Mouse (Mus musculus): ENCODE measurements at regions not wholly inside any gene's neighbourhood (a gene's known extent, or its start where the extent isn't known, plus 50 kb on each side); places are given as distances from the start of the nearest gene placed in this dataset.

DNA sequence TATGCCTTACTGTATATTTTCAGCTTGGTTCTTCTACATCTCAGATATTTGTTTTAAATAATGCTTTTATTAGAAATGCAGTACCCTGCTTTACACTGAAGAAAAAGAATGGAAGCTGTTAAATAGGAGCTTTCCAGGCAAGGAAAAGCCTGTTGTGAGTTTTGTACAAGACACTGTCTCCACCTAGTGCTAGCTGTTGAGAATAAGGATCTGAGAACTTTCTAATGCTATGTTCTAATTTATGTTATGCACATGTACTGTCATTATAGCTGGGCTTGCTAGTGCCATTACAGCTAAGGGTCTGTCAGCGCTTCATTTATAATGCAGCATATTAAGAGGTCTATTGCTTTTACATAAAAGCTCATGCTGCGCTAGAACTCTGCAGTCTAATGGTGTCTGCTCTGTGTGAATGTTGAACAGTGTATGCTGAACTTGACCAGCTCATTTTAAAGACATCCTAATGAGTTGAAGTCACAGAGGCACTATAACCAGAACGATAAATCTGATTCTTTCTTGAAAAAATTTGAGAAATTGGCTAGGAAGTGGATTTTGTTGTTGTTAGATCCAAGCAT is 315.4 kb upstream of the Dnajc24 start:
- WGBS = 86% methylated on average over 3 of the region's 3 CpGs

DNA sequence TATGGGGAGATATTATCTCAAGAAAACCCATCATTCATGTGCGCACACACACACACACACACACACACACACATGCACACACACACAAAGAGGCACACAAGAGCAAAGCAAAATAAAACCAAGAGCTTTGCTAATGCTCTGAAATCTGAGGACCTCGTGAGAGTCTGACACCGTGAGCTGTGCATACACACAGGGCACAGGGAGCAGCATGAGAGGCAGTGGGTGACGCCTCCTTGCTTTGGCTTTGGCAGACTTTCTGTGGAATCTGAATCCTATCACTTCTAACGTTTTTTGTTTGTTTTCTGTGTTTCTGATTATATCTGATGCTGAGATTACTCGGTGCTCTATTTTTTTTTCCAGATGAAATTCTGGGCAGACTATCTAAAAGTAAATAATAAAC is 343.4 kb upstream of the Dnajc24 start:
- 68% methylated on average over 6 of the region's 6 CpGs for WGBS

More for the DNA sequence above, 315.4 kb upstream of the Dnajc24 start:
- DNase-seq (ENCODE audit: low read depth, low spot score) = no peak

DNA sequence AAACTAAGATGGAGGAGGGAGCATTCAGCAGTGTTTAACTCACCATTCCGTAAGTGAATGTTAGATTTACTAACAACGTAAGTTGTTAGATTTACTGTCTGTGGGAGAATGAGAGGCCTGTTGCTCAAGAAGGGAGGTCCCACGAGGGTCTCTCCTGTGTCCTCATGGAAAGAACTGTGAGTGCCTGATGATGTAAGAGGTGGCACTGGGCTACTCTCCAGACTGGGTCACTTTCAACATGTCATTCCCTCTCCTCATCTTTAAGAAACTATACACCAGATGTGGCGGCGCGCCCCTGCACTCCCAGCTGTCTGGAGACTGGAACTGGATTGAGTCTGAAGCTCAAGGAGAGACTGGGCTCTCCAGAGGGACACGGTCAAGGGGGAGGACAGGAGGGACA is 343.9 kb upstream of the Dnajc24 start:
- no peak for DNase-seq (ENCODE audit: low read depth, low spot score)
- WGBS = 81% methylated on average over 7 of the region's 7 CpGs

More for the DNA sequence above, 343.4 kb upstream of the Dnajc24 start:
- DNase-seq (ENCODE audit: low read depth, low spot score) = no peak

DNA sequence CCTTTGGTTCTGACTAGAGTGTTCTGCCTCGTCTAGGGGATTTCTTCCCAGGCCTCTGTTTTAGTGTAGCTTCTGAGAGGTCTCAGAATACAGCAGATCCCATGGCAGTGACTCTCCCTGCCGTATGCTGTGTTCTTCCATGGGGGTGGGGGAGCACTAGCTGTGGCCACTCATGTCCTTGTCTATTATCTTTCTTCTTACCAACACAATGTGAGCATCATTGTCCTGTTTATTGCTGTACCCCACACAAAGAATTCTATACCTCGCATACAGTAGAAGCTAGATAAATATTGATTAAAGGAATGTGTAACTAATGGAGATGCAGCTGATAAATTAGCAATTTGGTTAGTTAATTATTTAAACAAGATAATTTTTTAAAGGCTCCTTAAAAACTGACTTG is 337.5 kb upstream of the Mpped2 start:
- WGBS = 58% methylated on average over 3 of the region's 3 CpGs
- no peak for DNase-seq (ENCODE audit: low read depth, low spot score)

DNA sequence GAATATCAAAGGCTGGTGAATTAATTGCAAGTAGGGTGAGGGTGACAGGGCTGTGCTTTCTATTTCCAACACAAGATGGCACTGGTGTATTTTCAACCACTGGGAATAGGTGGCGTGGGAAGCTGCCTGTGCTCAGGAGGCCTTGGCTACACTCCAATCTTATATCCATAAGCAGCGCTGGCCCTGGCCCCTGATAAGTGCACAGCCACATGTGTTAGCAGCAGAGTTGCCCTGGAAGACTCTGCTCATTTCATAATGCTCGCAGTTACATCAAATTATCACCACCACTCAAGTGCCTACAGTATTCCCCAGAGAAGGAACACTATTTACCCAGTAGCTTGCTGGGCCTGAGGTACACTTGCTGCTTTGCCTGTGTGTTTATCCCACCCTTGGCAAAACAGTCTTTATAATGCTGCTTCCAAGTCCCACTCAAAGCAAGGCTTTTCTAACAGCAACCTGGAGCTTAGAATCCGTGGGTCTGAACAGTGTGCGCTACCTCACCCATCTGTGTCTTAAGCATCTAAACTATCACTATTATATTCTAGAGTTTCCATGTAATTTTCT is 337.0 kb upstream of the Mpped2 start:
- DNase-seq (ENCODE audit: low read depth, low spot score) = no peak

DNA sequence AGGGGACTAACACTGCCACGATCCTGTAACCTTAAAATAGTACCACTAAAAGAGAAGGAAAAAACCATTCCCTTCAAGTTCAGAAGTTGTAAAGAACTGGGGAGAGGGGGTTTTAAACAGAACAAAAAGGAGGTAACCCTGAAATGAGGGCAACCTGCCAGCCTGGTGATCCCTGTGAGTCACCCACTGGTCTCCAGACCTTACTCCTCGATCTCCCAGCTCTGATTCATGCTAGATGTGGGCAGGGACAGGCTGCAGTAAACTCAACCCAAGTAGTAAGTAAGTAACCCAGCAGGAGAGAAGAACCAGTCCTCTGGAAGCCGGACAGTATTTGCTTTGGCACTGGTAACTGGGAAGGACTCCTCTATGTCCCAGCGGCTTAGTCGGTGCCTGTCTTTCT is 324.4 kb upstream of the Mpped2 start:
- 72% methylated on average over 5 of the region's 5 CpGs for WGBS
- no peak for DNase-seq (ENCODE audit: low read depth, low spot score)

More for the DNA sequence above, 337.0 kb upstream of the Mpped2 start:
- WGBS = 42% methylated on average over 5 of the region's 5 CpGs

DNA sequence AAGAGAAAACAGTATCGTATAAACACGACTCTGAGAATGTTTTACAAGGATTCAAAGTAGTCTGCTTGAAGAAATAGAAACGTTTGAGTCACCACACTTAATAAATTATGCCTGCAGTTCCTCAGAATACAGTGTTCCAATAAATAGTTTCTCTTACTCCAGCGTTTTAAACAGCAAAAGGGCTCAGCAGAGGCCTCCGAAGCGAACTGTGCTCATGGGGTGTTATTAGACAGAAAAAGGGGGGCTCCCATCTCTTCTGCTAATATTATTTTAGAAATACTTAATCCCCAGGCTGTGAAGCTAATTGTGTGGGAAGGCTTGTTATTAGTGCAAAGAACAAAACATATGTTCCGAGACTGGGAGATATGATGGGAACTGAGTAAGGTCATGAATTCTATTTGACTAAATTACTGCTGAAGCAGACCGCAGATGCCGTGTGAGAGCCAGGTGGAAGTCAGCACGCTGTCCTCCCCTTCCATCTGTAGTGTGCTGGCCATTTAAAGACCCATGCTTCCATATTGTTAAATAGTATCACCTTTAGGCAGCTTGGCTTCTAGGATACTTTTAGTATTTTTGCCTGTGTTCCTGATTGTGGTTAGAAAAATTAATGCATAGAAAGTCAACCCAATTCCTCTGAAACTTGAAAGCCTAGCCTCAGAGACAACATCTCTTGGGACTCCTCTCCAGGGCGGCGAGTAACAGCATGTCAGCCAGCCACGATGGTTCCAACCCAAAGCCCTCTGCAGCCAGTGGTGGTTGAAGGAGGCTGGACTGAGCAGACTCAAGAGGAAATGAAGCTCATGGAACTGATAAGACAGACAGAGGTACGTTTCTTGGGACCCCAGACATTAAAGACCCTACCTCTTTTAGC is 309.4 kb upstream of the Mpped2 start:
- WGBS = 64% methylated on average over 14 of the region's 14 CpGs
- DNase-seq (ENCODE audit: low read depth, low spot score) = no peak

DNA sequence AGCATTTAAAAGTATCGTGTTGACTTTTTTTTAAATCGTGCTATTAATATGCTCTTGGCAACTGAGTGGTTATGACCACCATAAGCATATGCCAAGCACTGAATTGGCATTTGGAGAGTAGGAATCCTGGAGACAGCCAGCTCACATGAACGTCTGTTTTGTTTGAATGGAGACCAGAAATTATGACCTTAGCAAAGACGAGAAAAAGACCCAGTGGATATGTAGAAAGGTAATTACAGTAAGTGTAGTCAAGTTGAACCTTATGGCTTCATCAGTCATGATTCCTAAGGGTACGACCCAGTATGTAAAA is 308.8 kb upstream of the Mpped2 start:
- no peak for DNase-seq (ENCODE audit: low read depth, low spot score)

DNA sequence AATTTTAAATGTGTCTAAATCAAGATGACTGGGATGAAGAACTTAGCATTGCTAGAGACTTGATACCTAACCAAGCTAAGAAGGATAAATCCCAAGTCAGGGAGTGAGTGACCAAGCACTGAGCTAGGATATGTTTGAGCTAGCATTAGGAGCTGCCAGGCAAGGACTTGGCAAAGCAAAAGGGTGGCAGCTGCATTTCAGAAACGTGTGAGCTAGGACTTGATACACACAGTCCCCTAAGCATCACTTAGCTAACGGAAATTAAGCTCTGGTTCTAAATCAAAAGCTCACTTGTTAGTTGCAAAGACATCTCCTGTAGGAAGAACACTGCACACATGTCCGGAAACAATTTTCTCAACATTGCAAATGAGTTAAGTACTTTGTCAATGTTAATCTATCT is 308.2 kb upstream of the Mpped2 start:
- no peak for DNase-seq (ENCODE audit: low read depth, low spot score)
- WGBS = 68% methylated on average over 3 of the region's 3 CpGs

More for the DNA sequence above, 308.8 kb upstream of the Mpped2 start:
- 87% methylated on average over 5 of the region's 5 CpGs for WGBS

DNA sequence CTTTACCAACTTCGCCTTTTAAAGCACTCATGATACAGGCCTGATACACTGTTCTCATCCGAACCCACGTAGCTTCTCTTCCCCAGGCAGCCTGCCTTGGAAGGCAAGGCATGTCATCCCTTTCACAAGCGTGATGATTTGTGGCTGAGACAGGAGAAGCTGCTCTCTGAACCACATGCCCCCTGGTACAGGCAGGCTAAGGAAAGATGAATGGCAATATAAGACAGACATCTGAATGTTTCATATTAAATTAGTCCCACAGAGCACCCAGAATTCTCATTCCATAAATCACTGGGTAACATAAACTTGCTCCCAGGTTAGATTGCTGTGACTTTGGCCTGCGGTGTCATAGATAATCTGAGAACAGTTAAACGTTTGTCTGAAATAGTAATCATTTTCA is 280.9 kb upstream of the Mpped2 start:
- 51% methylated on average over 6 of the region's 6 CpGs for WGBS
- DNase-seq (ENCODE audit: low read depth, low spot score) = no peak

DNA sequence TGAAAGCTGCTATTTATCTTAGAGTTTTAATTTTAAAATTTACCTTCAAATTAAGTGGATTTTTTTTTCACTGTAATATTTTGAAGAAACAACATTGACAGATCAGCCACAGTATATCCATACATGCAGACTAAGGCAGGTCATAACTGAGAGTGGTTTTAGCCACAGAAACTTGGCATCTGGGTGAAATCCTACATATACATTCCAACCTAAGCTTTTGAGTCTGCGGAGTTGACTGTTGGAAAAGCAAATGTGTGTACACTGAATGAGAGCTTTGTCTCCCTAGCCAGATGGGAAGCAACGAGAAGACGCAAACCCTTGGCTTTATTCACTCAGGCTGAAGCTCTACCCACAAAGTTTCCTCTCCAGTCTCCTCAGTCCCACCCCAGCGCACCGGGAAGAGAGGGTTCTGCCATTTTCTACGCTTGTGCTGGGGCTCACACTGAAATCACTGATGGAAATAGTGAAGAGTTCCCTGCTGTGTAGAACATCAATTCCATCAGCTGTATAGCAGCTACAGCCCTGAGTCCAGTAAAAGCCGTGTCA is 277.5 kb upstream of the Mpped2 start:
- DNase-seq (ENCODE audit: low read depth, low spot score) = no peak
- WGBS = 81% methylated on average over 7 of the region's 7 CpGs

DNA sequence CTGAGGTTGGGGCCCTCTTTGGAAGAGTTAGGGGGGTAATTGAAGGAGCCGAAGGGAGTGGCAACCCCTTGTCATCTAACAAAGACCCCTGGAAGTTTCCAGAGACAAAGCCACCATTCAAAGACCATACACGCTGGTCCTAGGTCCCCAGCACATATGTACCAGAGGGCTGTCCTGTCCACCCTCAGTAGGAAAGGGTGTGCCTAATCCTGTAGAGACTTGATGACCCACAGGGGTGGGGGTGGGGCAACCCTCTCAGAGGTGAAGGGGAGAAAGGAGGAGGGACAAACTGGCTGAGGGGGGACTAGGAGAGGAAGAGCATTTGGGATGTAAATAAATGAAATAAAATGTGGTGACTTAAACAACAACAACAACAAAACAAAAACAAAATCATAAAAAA is 274.9 kb upstream of the Mpped2 start:
- WGBS = 77% methylated on average over 2 of the region's 2 CpGs
- no peak for DNase-seq (ENCODE audit: low read depth, low spot score)

DNA sequence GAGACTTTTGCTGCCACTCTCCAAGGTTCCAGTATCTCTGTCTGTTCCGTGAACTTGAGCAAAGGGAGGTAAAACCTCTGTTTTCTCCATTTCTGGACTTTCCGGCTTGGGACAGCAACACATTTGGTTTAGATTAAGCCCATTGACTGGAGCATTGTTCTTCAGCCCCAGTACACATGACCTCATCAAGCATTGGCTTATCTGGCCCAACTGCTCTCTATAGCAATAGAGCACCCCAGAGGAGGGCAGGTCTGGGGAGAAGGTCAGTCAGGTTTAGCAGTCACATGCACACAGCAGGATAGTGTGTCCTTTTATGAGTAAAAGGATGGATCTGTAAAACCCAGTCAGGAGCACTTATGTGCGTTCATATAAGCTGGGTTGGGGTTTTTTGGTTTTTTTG is 268.1 kb upstream of the Mpped2 start:
- DNase-seq (ENCODE audit: low read depth, low spot score) = no peak
- WGBS = 79% methylated on average over 3 of the region's 3 CpGs

DNA sequence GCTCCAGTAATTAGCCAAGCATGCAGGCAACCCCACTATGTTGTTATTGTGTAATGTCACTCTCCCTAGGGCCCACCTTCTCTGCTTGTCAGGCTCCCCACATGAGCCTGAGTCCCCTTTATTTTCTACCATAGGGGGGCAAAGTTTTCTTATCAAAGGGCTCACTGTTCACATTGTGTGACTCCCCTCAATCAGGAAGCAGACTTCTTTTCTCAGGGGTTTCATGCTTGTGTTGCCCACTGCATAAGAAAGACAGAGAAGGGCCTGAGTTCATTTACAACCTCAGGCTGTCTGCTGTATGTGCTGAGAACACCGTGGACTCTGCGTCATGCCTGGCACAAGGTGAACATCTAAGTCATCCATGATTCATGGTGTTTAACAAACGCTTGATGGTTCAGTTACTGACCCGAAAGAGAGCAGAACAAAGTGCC is 267.6 kb upstream of the Mpped2 start:
- DNase-seq (ENCODE audit: low read depth, low spot score) = no peak
- WGBS = 68% methylated on average over 4 of the region's 4 CpGs

DNA sequence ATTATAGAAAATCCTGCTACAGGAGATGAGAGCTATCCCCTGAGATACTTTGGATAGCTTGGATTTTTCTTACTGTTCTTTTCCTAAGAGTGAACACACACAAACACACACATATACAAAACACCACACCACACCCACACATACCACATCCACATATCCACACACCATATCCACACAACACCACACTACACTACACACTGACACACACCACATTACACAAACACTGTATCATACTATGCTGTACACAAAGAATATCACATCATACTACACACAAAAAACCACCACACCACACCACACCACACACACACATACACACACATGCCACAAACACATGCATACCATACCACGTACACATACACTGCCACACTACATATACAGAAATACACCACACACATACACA is 267.1 kb upstream of the Mpped2 start:
- DNase-seq (ENCODE audit: low read depth, low spot score) = no peak
- WGBS = 83% methylated on average over 1 of the region's 1 CpGs

DNA sequence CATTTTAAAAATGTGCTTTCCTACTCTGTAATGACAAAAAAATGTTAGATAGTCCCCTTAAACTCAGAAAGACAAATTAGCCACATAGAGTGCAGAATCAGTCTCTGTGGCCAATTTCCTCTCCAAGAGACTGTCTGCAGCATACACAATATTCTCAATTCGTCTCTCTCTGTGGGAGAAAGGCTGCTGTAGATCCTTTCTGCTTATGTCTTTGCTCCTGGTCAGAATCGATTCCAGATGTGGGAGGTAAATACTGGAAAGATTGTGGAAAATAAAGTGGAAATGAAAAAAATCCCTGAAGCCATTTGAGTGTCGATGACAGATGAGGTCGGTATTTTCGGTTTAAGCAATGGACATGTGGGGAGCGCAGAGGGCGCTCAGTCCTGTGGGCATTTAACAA is 265.8 kb upstream of the Mpped2 start:
- WGBS = 84% methylated on average over 7 of the region's 7 CpGs
- DNase-seq (ENCODE audit: low read depth, low spot score) = no peak

DNA sequence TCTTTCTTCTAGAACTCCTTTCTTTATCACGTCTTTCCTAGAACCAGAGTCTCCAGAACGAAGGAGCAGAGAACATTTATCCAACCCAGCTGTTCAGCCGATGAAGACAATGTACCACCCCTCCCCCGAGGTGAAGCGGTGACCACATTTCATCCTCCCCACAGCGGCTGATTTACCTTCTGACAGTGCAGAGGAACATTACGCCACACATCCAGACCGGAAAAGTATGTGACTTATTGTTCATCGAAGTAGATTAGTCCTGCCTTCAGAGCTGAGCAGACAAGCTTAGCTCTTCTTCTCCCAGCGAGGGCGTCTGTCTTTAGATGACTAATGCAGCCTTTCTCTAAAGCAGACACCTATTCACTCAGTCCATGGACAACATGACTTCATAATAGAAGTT is 264.2 kb upstream of the Mpped2 start:
- 44% methylated on average over 11 of the region's 11 CpGs for WGBS
- DNase-seq (ENCODE audit: low read depth, low spot score) = no peak

DNA sequence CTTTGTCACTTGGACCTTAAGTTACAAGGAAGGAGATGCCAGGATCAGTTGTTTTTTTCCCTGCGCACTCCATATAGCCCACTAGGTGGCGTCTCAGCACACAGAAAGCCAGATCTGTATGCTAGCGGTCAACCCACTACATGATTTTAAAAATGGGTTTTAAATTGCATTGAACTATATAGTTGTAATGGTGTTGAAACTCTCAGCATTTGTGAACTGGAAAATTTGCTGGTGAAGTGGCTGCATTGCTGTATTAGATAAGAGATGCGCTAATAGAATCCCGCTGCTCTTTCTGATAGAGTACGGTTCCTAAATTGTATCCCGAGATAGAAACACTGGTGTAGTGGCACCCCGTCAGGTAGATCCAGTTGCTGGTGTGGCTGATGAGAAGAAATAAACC is 261.9 kb upstream of the Mpped2 start:
- no peak for DNase-seq (ENCODE audit: low read depth, low spot score)
- 43% methylated on average over 8 of the region's 8 CpGs for WGBS

DNA sequence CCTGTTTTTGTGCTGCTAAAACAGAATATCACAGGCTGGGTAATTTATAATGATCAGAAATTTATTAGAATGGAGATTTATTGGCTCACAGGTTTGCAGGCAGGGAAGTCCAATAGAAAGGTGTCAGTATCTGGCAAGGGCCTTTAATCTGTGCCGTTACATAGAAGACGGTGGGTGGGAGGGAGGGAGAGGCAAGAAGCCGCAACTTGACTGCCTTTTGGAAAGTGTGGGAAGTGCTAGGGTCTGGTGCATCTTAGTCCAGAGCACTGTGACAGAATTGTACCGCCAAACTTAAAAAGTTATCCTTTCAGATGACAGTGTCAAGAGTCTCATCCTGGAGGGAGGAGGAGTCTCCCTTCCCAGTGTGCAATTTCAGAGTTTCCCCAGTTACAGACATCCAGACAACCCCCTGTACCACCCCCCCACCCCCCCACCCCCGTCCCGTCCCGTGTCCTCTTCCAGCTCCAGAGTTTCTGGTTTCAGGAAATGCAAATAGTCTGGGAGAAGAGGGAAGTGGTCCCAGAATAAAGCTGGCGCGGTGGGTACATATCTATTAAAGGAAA is 261.4 kb upstream of the Mpped2 start:
- 32% methylated on average over 9 of the region's 9 CpGs for WGBS

DNA sequence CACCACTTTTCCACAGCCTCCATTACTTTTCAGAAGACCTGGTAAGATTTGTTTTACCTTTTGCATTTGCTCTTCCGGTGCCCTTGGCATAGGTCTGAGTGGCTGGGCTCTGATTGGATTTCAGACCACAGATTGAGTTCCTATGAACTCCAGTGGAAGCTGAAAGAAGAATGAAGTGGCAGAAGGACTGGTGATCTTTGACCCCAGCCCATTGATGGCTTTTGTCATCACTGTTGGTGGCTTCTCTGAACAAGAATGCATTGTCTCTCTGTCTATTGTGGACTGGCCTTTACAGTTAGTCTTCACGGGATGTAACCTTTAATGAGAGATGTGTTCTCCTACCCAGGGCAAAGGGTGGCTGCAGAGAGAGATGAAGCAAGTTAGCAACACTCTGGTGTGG is 256.9 kb upstream of the Mpped2 start:
- 70% methylated on average over 2 of the region's 2 CpGs for WGBS
- DNase-seq (ENCODE audit: low read depth, low spot score) = no peak

More for the DNA sequence above, 261.4 kb upstream of the Mpped2 start:
- DNase-seq (ENCODE audit: low read depth, low spot score) = no peak
